Mouse (Mus musculus) ES-Bruce4 (cell line): ENCODE data around the gene Srp72.

Source experiments
- CTCF ChIP-seq: IDR thresholded peaks from one replicate; pipeline ENCODE4 v1.8.1; 2011; ENCODE audit warnings: low read depth, low read length
- EP300 ChIP-seq: IDR thresholded peaks from 2 replicates; pipeline ENCODE4 v1.6.1; 2011; ENCODE audit warnings: low read depth, low read length; ENCODE audit not compliant: insufficient read depth

DNA sequence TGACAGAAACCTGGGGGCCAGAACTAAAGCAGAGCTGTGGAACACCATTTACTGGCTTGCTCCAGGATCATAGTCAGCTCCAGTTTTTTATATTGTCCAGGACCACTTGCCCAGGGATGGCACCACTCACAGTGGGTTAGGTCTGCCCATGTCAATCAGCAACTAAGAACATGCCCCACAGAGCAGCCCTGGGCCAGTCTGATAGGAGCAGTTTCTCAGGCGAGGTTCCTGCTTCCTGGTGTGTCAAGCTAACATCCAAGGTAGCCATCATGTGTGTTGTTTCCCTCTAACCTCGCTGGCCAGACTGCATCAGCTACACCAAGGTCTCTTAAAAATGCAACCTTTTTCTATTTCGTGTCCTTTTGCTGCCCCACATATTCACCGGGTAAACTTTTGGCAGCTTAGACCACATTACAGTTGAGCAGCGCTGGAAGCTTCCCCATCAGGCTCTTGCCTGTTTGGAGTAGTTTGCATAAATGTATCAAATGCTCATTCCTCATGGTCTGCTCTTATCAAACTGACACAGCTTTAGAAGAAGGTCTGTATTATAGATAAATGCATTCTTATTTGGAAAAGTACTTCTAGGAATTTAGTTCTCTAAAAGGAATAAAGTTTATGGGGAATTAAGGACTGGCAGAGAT lies 18.8 kb downstream of the Srp72 start:
- TF ChIP-seq CTCF (no peak), EP300 (no peak)
